Mouse (Mus musculus): ENCODE results near the gene Rpusd4. TPM values are rescaled to one million over a fixed set of nuclear protein-coding genes. Genes with fewer than 3 reads are reported as not detected.

Gene Rpusd4
- polyA plus RNA-seq (2015; fragmentation: Nextera tagmentation; extraction: Ambion mirVana) = 20.3 and 24.1 TPM in 2 replicates

DNA sequence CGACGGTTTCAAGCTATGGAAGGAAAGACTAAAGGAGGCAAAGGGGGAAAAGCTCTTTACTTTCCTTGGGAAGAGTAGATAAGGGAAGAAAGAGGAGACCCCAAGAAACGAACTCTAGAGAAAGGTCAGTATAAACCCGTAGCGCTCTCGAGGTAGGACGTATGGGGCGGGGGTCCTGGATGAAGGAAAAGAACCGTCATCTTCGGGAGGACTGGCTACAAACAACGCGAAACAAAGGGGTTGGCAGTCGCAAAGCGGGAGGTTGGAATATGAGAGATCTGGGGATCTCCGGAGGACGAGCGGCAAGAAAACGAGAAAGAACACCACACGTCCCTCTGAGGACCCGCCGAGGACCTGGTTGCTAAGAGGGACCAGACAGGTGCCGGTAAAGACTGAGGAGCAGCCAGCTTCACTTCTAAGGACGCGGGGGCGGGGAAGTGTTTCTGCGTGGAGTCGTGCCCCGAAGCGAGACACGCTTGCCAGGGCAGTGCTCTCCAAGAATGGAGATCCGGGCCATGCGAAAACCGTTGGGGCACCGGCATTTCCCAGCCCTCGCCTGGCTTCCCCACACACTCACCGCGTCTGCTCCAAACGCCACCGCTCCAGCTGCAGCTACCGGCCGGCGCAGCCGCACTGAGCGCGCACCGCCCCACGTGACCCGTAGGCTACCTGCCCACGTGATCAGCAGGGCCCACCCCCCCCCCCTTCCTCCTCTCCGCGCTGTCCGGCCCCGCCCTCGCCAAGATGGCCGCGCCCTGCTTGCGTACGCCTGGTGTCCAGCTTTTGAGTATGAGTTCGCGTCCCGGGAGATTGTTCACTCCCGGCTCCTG is at the start of gene Rpusd4, which contains the start of gene Fam118b:
Gene Rpusd4, plus strand, starts transcription at position 720 of the 830 bp plus-strand sequence.
Gene Fam118b, minus strand, starts transcription at position 660 of the 830 bp plus-strand sequence.
- H3K36me3 ChIP-seq = peaks cover 18% of the 10 kb centered on the region
- H3K27ac ChIP-seq = peak within 1 kb of the TSS; percentile 88
- H3K27me3 ChIP-seq = no peaks in the 10 kb centered on the region
- H3K9ac ChIP-seq (replicated peaks) = peak within 1 kb of the TSS; percentile 88
- under 1% methylated on average over 61 of the region's 62 CpGs for WGBS
- H3K4me1 ChIP-seq (replicated peaks) = peaks cover 25% of the 10 kb centered on the region
- H3K4me3 ChIP-seq (replicated peaks) = peak within 1 kb of the TSS; percentile 79
- H3K9me3 ChIP-seq = no peaks in the 10 kb centered on the region
- peak within 1 kb of the TSS; percentile 80 for H3K4me2 ChIP-seq (replicated peaks)
- ATAC-seq = peak; percentile 97

DNA sequence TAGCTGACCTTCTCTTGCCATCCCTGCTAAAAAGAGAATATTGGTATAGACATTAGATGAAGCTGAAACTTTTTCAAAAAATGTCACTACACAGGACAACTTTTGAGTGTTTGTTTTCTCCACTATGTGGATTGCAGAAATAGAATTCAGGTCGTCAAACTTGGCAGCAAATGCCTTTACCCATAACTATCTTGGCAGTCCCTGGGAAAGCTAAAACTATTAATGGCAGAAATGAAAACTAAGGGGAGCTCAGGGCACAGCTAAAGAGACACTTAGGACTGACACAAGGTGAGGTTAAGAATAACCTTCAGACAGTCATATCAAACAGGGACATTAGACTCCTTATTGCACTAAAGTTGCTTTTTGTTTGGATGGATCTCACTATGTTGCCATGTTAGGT is 49.7 kb upstream of the Rpusd4 start:
- WGBS = 81% methylated on average over 1 of the region's 1 CpGs

DNA sequence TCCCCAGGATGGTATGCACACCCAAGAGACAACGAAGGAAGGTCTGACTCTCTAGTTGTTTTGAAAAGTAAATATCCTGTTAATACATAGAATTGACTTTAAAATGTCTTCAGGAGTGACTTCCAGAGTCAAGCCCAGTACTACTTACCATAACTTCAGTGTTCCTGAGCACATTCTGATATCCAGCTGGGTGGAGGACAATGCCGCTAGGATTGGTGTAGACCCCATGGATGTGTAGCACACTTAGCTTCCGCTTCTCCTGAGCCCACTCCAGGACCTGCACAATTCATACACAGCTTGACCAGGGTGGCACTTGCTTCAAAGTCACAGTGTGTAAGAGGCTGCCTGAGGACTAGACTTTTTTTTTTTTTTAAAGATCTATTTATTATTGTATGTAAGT is 44.2 kb upstream of the Rpusd4 start:
- Histone ChIP-seq H3K4me1 (replicated peaks) (no peaks in the 10 kb centered on the region), H3K27ac (no peak overlapping the region), H3K36me3 (peaks cover 70% of the 10 kb centered on the region), H3K4me3 (replicated peaks) (no peak overlapping the region), H3K9ac (replicated peaks) (no peak overlapping the region), H3K27me3 (no peaks in the 10 kb centered on the region), H3K4me2 (replicated peaks) (no peak overlapping the region), H3K9me3 (no peaks in the 10 kb centered on the region)
- WGBS = 96% methylated on average over 3 of the region's 3 CpGs
- ATAC-seq = no peak

More for the DNA sequence above, 49.7 kb upstream of the Rpusd4 start:
- H3K4me3 ChIP-seq (replicated peaks) = no peak overlapping the region
- H3K4me1 ChIP-seq (replicated peaks) = no peaks in the 10 kb centered on the region
- H3K27me3 ChIP-seq = no peaks in the 10 kb centered on the region
- no peaks in the 10 kb centered on the region for H3K9me3 ChIP-seq
- peaks cover 85% of the 10 kb centered on the region for H3K36me3 ChIP-seq
- ATAC-seq = no peak
- H3K9ac ChIP-seq (replicated peaks) = no peak overlapping the region
- no peak overlapping the region for H3K27ac ChIP-seq
- H3K4me2 ChIP-seq (replicated peaks) = no peak overlapping the region

DNA sequence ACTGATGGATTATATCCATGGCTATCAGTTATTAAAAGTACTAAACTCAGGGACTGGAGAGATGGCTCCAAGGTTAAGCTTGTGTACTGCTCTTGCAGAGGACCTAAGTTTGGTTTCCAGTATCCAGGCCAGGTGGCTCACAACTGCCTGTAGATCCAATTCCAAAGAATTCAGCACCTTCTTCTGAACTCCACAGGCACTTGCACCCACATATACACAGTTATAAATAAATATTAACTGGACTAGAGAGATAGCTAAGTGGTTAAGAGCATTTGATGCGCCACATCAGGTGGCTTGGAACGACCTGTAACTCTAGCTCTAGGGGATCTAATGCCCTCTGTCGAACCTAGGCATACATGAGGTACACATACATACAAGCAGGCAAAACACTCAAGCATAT is 39.0 kb upstream of the Rpusd4 start:
- Histone ChIP-seq H3K36me3 (peaks cover 54% of the 10 kb centered on the region), H3K27me3 (no peaks in the 10 kb centered on the region), H3K4me1 (replicated peaks) (no peaks in the 10 kb centered on the region), H3K9ac (replicated peaks) (no peak overlapping the region), H3K4me3 (replicated peaks) (no peak overlapping the region), H3K27ac (no peak overlapping the region), H3K9me3 (no peaks in the 10 kb centered on the region), H3K4me2 (replicated peaks) (no peak overlapping the region)
- WGBS = 91% methylated on average over 3 of the region's 3 CpGs
- ATAC-seq = no peak

DNA sequence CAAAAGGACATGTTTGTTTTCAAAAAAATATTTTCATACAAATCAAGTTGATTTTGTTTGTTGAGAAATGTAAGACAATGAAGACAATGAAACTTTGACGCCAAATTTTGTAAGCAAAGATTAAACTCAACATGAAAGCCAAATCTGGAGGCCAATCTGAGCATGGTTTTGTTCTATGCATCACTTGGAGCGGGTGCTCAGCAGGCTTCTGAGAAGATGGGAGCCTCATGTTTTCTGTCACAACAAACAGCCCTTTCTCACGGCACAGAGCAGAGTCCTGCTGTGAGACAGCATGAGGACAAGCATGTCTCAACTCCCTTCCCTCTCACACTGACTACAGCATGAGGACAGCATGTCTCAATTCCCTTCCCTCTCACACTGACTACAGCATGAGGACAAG is 31.7 kb upstream of the Rpusd4 start:
- no peaks in the 10 kb centered on the region for H3K4me1 ChIP-seq (replicated peaks)
- H3K36me3 ChIP-seq = peaks cover 48% of the 10 kb centered on the region
- H3K4me2 ChIP-seq (replicated peaks) = no peak overlapping the region
- no peaks in the 10 kb centered on the region for H3K9me3 ChIP-seq
- 60% methylated on average over 3 of the region's 3 CpGs for WGBS
- H3K27me3 ChIP-seq = no peaks in the 10 kb centered on the region
- H3K27ac ChIP-seq = no peak overlapping the region
- H3K9ac ChIP-seq (replicated peaks) = no peak overlapping the region
- H3K4me3 ChIP-seq (replicated peaks) = no peak overlapping the region
- ATAC-seq = no peak

DNA sequence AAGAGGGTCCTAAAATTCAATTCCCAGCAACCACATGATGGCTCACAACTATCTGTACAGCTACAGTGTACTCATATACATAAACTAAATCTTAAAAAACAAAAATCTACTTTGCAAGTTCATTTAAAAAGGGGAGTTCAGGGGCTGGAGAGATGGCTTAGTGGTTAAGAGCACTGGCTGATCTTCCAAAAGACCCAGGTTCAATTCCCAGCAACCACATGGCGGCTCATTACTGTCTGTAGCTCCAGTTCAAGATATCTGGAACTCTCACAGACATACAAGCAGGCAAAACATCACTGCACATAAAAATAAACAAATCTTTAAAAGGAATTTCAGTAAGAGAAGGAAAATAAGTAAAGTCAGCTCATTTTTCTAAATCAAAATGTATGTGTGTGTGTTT is 29.3 kb upstream of the Rpusd4 start:
- Histone ChIP-seq H3K27ac (no peak overlapping the region), H3K9me3 (no peaks in the 10 kb centered on the region), H3K4me1 (replicated peaks) (no peaks in the 10 kb centered on the region), H3K9ac (replicated peaks) (no peak overlapping the region), H3K4me3 (replicated peaks) (no peak overlapping the region), H3K36me3 (peaks cover 27% of the 10 kb centered on the region), H3K27me3 (no peaks in the 10 kb centered on the region), H3K4me2 (replicated peaks) (no peak overlapping the region)
- WGBS = 94% methylated on average over 1 of the region's 1 CpGs
- ATAC-seq = no peak

DNA sequence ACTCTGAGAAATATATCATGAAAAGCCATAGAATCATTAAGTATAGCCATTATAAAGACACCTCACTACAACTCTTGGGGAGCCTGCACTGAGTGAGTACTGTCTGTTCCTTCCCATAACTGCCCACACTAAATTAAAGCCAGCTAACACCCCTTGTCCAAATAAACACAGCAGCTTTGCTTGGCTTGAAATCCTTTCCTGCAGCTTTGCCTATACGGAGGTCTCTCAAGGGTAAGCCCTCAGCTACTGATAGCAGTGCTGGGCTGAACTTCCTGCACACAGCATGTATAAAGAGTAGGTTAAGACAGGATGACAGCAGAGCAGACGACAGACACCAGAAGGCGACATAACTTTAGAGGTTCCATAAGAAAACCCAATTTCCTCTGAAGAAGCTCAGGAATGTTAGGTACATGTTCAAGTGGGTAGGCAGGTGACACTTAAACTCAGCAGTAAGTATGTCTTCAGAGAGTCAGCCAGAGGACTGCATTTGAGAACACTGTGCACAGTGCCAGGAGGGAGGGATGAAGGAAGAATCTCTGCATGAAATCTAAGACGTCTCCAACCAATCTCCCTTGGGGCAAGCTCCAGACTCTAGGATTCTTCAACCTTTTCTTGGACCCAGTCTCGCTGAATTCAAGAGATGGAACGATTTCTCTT is 28.6 kb upstream of the Rpusd4 start:
- peaks cover 23% of the 10 kb centered on the region for H3K36me3 ChIP-seq
- ATAC-seq = no peak
- H3K27me3 ChIP-seq = no peaks in the 10 kb centered on the region
- no peaks in the 10 kb centered on the region for H3K9me3 ChIP-seq
- H3K4me2 ChIP-seq (replicated peaks) = no peak overlapping the region
- no peak overlapping the region for H3K9ac ChIP-seq (replicated peaks)
- no peaks in the 10 kb centered on the region for H3K4me1 ChIP-seq (replicated peaks)
- 88% methylated on average over 6 of the region's 6 CpGs for WGBS
- no peak overlapping the region for H3K4me3 ChIP-seq (replicated peaks)
- H3K27ac ChIP-seq = no peak overlapping the region

DNA sequence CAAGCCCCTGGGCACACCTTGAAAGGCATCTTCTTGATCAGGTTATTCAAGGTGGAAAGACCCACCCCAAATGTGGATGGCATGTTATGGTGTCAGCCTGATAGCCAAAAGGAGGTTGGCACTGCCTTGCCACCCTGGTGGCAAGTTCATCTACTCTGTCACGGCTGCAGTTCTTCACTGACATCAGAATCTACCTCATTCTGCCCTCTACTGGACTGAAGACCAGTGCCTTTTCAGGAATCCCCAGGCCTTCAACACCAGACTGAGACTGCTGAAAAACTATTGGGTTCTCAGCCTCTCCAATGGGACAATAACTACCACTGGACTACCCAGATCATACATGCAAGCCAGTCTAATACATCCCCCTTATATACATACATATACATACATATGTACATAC is 27.9 kb upstream of the Rpusd4 start:
- Histone ChIP-seq H3K9ac (replicated peaks) (no peak overlapping the region), H3K4me2 (replicated peaks) (no peak overlapping the region), H3K4me1 (replicated peaks) (no peaks in the 10 kb centered on the region), H3K27me3 (no peaks in the 10 kb centered on the region), H3K9me3 (no peaks in the 10 kb centered on the region), H3K27ac (no peak overlapping the region), H3K4me3 (replicated peaks) (no peak overlapping the region), H3K36me3 (peaks cover 16% of the 10 kb centered on the region)
- ATAC-seq = no peak
- WGBS = 75% methylated on average over 1 of the region's 1 CpGs

DNA sequence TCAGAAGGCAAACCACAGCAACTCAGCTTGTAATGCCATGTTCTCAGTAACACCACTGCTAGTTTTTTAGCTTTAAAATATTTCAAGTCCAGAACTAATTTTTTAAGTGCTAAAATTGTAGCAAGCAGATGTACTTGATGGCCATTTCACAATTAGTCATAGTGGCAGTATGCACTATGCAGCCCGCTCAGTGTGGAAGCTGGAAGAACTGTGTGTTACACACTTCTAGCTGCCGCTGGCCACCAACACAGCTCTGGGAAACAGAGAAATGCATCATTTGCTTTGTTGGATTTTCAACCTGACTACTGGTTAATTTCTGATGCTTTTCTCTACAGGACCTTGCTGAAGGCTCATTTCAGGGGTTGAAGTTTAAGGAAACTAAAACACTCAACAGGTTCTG is 20.3 kb upstream of the Rpusd4 start:
- no peak overlapping the region for H3K4me3 ChIP-seq (replicated peaks)
- no peak for ATAC-seq
- H3K4me2 ChIP-seq (replicated peaks) = no peak overlapping the region
- peaks cover 8% of the 10 kb centered on the region; the same call in 1 of the 2 replicates for H3K36me3 ChIP-seq
- no peaks in the 10 kb centered on the region for H3K9me3 ChIP-seq
- H3K9ac ChIP-seq (replicated peaks) = no peak overlapping the region
- H3K27ac ChIP-seq = no peak overlapping the region
- 0 out of 2 replicates have a peak, but pooled peaks cover 3% of the 10 kb centered on the region for H3K4me1 ChIP-seq (replicated peaks)
- no peaks in the 10 kb centered on the region for H3K27me3 ChIP-seq
- WGBS = 99% methylated on average over 2 of the region's 2 CpGs

DNA sequence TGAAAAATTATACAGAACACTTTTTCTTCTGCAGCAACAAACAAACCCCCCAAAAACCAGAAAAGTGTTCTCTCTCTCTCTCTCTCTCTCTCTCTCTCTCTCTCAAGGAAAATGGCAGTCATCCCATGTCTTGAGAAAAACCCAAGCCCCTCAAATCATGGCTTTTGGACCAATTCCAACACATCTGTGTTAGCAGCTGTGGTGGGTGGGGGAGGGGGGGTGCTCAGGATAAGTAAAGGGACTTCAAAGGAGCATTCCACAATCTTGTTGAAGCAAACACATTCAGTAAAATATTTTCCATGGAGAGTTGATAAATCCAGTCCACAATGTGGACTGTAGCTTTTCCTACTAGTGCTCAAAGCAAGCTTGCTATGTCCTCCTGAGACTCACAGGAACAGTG is 18.2 kb upstream of the Rpusd4 start:
- Histone ChIP-seq H3K36me3 (peaks cover 12% of the 10 kb centered on the region), H3K4me1 (replicated peaks) (0 out of 2 replicates have a peak, but pooled peaks cover 3% of the 10 kb centered on the region), H3K9me3 (no peaks in the 10 kb centered on the region), H3K4me2 (replicated peaks) (no peak overlapping the region), H3K27me3 (no peaks in the 10 kb centered on the region), H3K27ac (no peak overlapping the region), H3K9ac (replicated peaks) (no peak overlapping the region), H3K4me3 (replicated peaks) (no peak overlapping the region)
- no peak for ATAC-seq

DNA sequence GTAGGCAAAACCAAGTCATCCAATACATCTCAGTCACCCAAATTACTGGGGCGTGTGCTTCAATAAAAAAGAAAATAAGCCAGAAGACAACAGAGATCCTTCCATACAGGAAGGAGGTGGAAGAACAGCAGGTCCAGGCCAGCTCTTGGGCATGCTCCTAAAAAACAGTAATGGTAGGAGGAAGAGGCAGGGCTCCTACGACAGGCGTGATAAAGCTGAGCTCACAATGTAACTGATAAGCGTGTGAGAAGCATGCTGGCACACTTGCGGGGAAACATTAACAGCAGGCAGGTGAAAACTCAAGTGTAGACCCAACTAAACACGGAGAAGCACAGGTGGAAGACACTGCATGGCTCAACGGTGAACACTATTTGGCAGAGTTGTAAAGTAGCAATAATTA is 10.3 kb upstream of the Rpusd4 start:
- no peak overlapping the region for H3K4me2 ChIP-seq (replicated peaks)
- peaks cover 14% of the 10 kb centered on the region for H3K36me3 ChIP-seq
- H3K27me3 ChIP-seq = no peaks in the 10 kb centered on the region
- H3K27ac ChIP-seq = no peak overlapping the region
- H3K4me1 ChIP-seq (replicated peaks) = no peaks in the 10 kb centered on the region
- no peaks in the 10 kb centered on the region for H3K9me3 ChIP-seq
- H3K9ac ChIP-seq (replicated peaks) = no peak overlapping the region
- ATAC-seq = no peak
- 95% methylated on average over 7 of the region's 7 CpGs for WGBS
- H3K4me3 ChIP-seq (replicated peaks) = no peak overlapping the region

DNA sequence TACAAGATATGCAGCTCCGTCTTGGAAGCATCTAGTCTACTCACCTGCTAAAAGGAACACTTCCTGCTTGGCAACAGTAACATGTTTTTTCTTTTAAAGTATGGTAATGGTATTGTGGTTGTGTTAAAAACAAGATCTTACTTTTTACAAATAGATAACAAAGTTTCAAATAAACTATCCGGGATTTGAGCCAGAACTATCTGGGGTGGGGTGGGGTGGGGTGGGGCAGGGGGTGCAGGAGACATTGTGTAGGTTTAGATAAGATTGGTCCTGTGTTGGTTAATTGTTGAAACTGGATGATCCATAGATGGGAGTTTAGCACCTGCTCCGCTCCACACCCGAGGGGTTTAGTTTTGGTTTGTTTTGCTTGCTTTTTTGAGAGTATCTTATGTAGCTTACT is 5.2 kb upstream of the Rpusd4 start:
- Histone ChIP-seq H3K27ac (no peak overlapping the region), H3K4me2 (replicated peaks) (no peak overlapping the region), H3K27me3 (no peaks in the 10 kb centered on the region), H3K4me1 (replicated peaks) (peaks cover 17% of the 10 kb centered on the region), H3K36me3 (peaks cover 14% of the 10 kb centered on the region; the same call in 1 of the 2 replicates), H3K4me3 (replicated peaks) (no peak overlapping the region), H3K9ac (replicated peaks) (no peak overlapping the region), H3K9me3 (no peaks in the 10 kb centered on the region)
- ATAC-seq = no peak
- WGBS = 94% methylated on average over 4 of the region's 4 CpGs
